Mouse (Mus musculus) lung, embryonic 16.5 days (tissue): ENCODE data around the gene Hist1h2br. TPM values are rescaled to one million over a fixed set of nuclear protein-coding genes. Genes with fewer than 3 reads are reported as not detected.
"Not testable (repeated sequence)": the region's sequence is repeated elsewhere in the genome, so short reads cannot be mapped to it uniquely, and the experiment has no call there.

Source experiments
- ATAC-seq: fragments of 200-750 bp; cut with Nextera tagmentation; 2 replicates; pipeline ENCODE4 v1.8.0; 2017; ENCODE audit warnings: low read depth, mild to moderate bottlenecking, moderate library complexity
- H3K27ac ChIP-seq: fragments of 300-500 bp; sonication (generic); 2 replicates; pipeline ENCODE4 v1.5.1; 2014; ENCODE audit warnings: mild to moderate bottlenecking, control low read depth, low read length
- H3K27me3 ChIP-seq: fragments of 300-500 bp; sonication (generic); 2 replicates; pipeline ENCODE4 v1.6.1; 2014; ENCODE audit warnings: low read depth, low read length, mixed read lengths; ENCODE audit not compliant: control insufficient read depth, insufficient read depth
- H3K36me3 ChIP-seq: fragments of 300-500 bp; sonication (generic); 2 replicates; pipeline ENCODE4 v1.6.1; 2014; ENCODE audit warnings: low read length; ENCODE audit not compliant: control insufficient read depth, insufficient read depth
- H3K4me1 ChIP-seq: fragments of 300-500 bp; sonication (generic); replicated peaks from 2 replicates; pipeline ENCODE4 v1.6.1; 2014; ENCODE audit warnings: low read length, mixed read lengths; ENCODE audit not compliant: control insufficient read depth, insufficient read depth
- H3K4me2 ChIP-seq: fragments of 300-500 bp; sonication (generic); 2 replicates; pipeline ENCODE4 v1.6.1; 2014; ENCODE audit warnings: low read depth, low read length, control low read depth
- H3K4me3 ChIP-seq: fragments of 300-500 bp; sonication (generic); 2 replicates; pipeline ENCODE4 v1.5.1; 2014; ENCODE audit warnings: mild to moderate bottlenecking, low read length, control low read depth
- H3K9ac ChIP-seq: fragments of 300-500 bp; sonication (generic); 2 replicates; pipeline ENCODE4 v1.6.1; 2014; ENCODE audit warnings: low read length, control low read depth
- H3K9me3 ChIP-seq: fragments of 300-500 bp; sonication (generic); 2 replicates; pipeline ENCODE4 v1.6.1; 2016; ENCODE audit warnings: low read length; ENCODE audit not compliant: control insufficient read depth
- WGBS: fragments of 180-500 bp; shearing (Covaris S2); extraction: QIAGEN DNeasy Blood & Tissue Kit; methylation state at CpG from one replicate; pipeline ENCODE4 v1.1.7; 2014; 5-methylcytosine and 5-hydroxymethylcytosine counted together
- polyA plus RNA-seq: library from polyadenylated mRNA; unstranded; fragments of >200 nt; fragmentation: Nextera tagmentation; extraction: Ambion mirVana; gene quantifications from 2 replicates; pipeline ENCODE4 v1.2.1, GENCODE M21; 2015

Hist1h2br gene
- 26.3 and 29.0 TPM in 2 replicates for polyA plus RNA-seq

DNA sequence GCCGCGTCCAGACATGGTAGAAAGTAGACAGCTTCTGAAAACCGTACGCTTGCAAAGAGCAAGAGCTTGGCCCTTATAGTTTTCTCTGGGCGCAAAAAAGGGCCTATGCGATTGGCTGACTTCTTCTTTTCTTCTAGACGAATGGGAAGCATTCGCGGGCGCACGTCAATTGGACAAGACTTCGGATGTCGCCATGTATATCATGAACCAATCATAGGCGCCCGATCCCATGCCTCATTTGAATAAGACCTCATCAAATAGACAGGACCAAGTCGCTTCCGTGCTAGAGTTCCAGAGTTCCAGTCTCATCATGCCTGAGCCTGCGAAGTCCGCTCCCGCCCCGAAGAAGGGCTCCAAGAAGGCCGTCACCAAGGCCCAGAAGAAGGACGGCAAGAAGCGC lies at the start of gene Hist1h2br, which contains the start of gene Hist1h2ap:
Hist1h2br (plus strand) TSS at position 283 of the 400 bp plus-strand sequence.
Hist1h2ap (minus strand) TSS at position 47 of the 400 bp plus-strand sequence.
- no CpG with 5 or more reads among the region's 24 CpGs for WGBS
- not testable (repeated sequence) for H3K4me1 ChIP-seq, H3K27ac ChIP-seq, H3K4me2 ChIP-seq, H3K4me3 ChIP-seq, H3K27me3 ChIP-seq, H3K36me3 ChIP-seq, H3K9me3 ChIP-seq, H3K9ac ChIP-seq
- ATAC-seq: peak; percentile 92

DNA sequence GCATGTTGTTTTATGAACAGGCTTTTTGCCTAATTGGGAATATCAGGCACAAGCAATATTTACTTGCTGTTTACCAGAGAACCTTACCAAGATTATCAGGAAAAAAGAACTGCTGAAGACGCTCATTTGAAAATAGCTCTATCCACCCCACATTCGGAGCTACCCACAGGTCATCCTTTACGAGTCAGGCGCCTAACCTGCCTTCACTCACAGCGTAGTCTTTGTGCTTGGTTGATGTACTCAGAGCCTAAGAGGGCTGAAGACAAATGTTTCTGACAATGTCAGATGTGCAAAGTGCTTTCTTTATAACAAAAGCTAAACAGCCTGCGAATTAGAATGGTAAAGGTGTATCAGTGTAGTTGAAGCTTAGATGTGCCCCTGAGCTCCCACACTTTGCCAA lies 49.2 kb upstream of the Hist1h2br start:
- no peak for ATAC-seq
- peak overlapping the region; percentile 94 for H3K27ac ChIP-seq
- peak overlapping the region; percentile 61 for H3K9ac ChIP-seq
- H3K27me3 ChIP-seq: no peaks in the 10 kb centered on the region
- H3K4me3 ChIP-seq: peak overlapping the region; percentile 41; the same call in 1 of the 2 replicates
- H3K9me3 ChIP-seq: no peaks in the 10 kb centered on the region
- H3K4me1 ChIP-seq: peaks cover 32% of the 10 kb centered on the region
- H3K36me3 ChIP-seq: no peaks in the 10 kb centered on the region
- H3K4me2 ChIP-seq: peak overlapping the region; percentile 66
- 29% methylated on average over 6 of the region's 6 CpGs for WGBS

DNA sequence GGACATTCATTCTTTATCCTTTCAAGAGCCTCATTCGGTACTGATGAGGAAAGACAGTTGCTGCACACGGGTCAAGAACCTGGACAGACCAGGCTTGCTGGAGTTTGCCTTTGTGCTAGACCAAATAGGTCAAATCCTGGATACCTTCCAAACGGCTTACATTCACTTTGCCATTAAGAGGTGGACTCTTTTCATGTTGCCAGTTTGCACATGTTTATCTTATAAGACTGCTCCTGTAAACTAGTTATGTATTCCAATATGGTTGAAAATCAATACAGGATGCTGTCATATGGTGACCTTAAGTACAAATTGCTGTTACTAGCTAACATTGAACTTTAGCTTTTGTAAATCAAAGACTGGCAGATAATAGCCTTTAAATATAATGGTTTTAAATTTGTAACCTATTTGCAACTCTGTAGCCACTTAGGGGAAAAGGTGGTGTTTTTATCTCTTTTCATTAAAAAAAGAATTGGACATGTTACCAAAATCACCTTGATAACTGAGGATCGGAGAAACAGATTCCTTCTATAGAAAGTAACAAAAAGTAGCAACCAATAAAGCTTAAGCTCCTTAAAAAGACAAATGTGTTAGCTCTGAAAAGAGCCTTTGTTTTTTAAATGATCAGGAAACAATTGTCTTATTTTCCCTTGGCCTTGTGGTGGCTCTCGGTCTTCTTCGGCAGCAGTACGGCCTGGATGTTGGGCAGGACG lies 47.2 kb upstream of the Hist1h2br start:
- H3K27me3 ChIP-seq: no peaks in the 10 kb centered on the region
- 1% methylated on average over 8 of the region's 8 CpGs for WGBS
- peak overlapping the region; percentile 62 for H3K4me2 ChIP-seq
- ATAC-seq: no peak
- H3K9me3 ChIP-seq: no peaks in the 10 kb centered on the region
- H3K27ac ChIP-seq: peak overlapping the region; percentile 91
- peaks cover 33% of the 10 kb centered on the region for H3K4me1 ChIP-seq
- no peaks in the 10 kb centered on the region for H3K36me3 ChIP-seq
- peak overlapping the region; percentile 64 for H3K9ac ChIP-seq
- peak overlapping the region; percentile 47 for H3K4me3 ChIP-seq

DNA sequence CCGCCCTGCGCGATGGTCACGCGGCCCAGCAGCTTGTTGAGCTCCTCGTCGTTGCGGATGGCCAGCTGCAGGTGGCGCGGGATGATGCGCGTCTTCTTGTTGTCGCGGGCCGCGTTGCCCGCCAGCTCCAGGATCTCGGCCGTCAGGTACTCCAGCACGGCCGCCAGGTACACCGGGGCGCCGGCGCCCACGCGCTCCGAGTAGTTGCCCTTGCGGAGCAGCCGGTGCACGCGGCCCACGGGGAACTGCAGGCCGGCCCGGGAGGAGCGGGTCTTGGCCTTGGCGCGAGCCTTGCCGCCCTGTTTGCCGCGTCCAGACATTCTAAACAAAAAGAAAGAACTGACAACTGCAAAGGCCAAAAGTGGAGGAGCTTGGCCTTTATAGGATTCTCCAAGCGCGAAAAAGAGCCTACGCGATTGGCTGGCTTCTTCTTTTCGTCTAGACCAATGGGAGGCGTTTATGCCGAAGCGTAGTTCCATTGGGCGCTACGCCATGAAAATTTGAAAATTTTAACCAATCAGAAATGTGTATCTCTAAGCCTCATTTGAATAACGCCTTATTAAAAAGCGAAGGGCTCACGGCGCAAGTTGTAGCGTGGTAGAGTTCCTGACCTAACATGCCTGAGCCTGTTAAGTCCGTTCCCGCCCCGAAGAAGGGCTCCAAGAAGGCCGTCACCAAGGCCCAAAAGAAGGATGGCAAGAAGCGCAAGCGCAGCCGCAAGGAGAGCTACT lies 46.5 kb upstream of the Hist1h2br start, which contains the start of the genes Hist1h2an and Hist1h2bp:
Hist1h2an (minus strand) TSS at position 320 of the 731 bp plus-strand sequence.
Hist1h2bp (plus strand) TSS at position 563 of the 731 bp plus-strand sequence.
- not testable (repeated sequence) for H3K9me3 ChIP-seq, H3K36me3 ChIP-seq, H3K27me3 ChIP-seq
- peak within 1 kb of the TSS; percentile 64 for H3K9ac ChIP-seq
- under 1% methylated on average over 33 of the region's 63 CpGs for WGBS
- peak within 1 kb of the TSS; percentile 91 for H3K27ac ChIP-seq
- ATAC-seq: peak; percentile 93
- H3K4me3 ChIP-seq: peak within 1 kb of the TSS; percentile 47
- peaks cover 32% of the 10 kb centered on the region for H3K4me1 ChIP-seq
- peak within 1 kb of the TSS; percentile 62 for H3K4me2 ChIP-seq

DNA sequence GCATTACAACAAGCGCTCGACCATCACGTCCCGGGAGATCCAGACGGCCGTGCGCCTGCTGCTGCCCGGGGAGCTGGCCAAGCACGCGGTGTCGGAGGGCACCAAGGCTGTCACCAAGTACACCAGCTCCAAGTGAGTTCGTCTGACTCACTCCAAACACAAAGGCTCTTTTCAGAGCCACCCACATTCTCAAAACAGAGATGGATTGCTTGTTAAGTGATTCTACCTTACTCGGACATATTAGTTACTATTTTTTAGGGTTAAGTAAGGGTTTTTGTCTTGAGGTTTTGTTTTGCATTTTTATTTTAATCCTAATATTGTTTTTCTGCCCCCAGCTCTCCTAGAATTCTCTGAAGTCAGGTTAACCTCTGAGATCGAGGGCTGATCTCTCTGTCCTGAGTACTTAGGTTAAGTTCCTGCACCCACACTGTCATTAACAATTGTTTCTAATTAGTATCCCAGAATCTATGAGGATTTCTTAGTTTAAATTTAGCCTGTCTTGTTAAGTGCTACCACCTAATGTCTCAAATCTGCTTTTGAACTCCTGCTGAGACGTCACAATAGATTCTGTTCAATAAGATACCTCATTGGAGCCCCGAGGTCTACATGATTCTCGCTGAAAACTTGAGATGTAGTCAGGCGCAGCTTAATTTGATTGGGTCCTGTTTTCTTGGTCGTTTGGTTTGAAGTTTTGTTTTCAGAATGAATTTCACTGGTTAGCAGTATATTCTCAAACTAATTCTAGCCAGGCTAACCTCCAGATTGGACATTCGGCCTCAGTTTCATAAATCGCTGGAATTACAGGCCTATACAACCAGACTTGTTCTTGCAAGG lies 45.6 kb upstream of the Hist1h2br start:
- Histone ChIP-seq H3K27ac (peak overlapping the region; percentile 84), H3K9me3 (no peaks in the 10 kb centered on the region), H3K4me2 (peak overlapping the region; percentile 48), H3K36me3 (no peaks in the 10 kb centered on the region), H3K4me3 (peak overlapping the region; percentile 37), H3K27me3 (no peaks in the 10 kb centered on the region), H3K4me1 (peaks cover 27% of the 10 kb centered on the region), H3K9ac (peak overlapping the region; percentile 54)
- 21% methylated on average over 13 of the region's 21 CpGs for WGBS
- peak; percentile 10; the same call in 1 of the 2 replicates for ATAC-seq

DNA sequence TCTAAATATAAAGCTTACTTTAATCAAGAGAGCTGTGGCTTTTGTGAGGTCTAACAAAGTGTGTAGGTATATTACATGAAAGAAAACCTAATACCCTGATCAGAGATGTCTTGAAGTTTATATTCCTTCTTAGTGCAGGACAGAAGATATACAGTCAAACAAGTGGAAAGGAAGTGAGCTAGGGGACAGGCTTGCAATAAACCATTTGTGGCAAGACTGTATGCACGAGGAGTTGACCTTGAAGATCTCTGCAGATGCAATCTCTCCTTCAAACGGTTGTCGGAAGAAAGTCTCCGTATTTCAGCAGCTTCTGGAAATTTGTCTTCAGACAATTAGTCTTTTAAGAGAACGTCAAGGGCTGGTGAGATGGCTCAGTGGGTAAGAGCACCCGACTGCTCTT lies 43.6 kb upstream of the Hist1h2br start:
- H3K4me2 ChIP-seq: no peak overlapping the region
- no peak overlapping the region for H3K27ac ChIP-seq
- no peaks in the 10 kb centered on the region for H3K27me3 ChIP-seq
- H3K36me3 ChIP-seq: no peaks in the 10 kb centered on the region
- no peak overlapping the region for H3K9ac ChIP-seq
- WGBS: 45% methylated on average over 6 of the region's 6 CpGs
- no peak for ATAC-seq
- H3K9me3 ChIP-seq: no peaks in the 10 kb centered on the region
- peaks cover 18% of the 10 kb centered on the region for H3K4me1 ChIP-seq
- H3K4me3 ChIP-seq: no peak overlapping the region

DNA sequence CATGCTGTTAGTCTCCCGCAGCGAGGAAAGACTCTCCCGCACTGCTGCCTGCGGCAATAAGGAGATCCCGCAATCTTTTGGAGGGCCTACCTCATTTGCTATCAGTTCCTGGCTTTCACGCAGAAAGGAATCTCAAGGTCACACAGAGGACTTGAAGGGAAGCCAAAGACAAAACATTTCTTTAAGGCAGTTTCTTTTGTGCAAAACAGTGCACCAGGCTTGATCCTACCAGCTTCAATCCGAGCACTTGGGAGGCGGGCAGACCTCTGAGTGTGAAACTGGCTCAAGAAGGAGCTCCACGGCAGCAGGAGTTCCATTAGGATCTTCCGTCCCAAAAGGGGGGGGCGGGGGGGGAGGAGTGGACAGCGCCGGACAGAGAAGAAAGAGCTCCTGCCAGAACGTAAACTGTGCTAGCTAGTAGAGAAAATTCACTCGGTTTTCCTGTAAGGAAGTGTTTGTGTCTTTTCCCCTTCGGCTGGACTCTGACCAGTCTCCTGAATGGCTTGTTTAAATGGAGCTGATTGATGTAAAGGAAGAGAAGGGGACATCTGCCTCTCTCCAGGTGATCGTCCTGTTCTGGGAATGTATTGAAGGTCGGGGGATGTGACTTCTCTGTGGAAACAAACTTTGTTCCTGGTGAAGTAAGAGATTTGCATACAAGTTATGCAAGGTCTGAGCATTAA lies 42.8 kb upstream of the Hist1h2br start:
- peaks cover 16% of the 10 kb centered on the region for H3K4me1 ChIP-seq

DNA sequence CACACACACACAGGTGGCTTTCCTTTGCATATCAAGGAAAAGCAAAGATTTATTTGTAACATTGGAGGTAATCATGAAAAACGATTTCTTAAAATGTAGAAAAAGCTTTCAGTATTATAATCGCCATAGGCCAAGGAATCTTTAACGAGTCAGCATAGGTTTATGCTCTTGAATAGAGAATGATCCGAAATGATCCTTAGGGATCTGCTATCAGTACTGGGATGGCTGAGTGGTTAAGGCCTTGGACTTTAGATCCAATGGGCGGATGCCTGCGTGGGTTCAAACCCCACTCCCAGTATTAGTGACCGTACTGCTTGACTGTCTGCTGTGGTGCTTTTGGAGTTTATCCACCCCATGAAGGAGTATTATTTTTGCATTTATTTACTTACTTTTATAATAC lies 38.0 kb upstream of the Hist1h2br start:
- Histone ChIP-seq H3K9ac (no peak overlapping the region), H3K4me3 (no peak overlapping the region), H3K4me2 (no peak overlapping the region), H3K36me3 (no peaks in the 10 kb centered on the region), H3K27ac (no peak overlapping the region), H3K27me3 (no peaks in the 10 kb centered on the region), H3K4me1 (peaks cover 2% of the 10 kb centered on the region), H3K9me3 (no peaks in the 10 kb centered on the region)
- WGBS: 90% methylated on average over 7 of the region's 7 CpGs
- ATAC-seq: no peak

More for the DNA sequence above, 42.8 kb upstream of the Hist1h2br start:
- Histone ChIP-seq H3K4me3 (peak overlapping the region; percentile 35), H3K36me3 (no peaks in the 10 kb centered on the region), H3K27me3 (no peaks in the 10 kb centered on the region), H3K9me3 (no peaks in the 10 kb centered on the region), H3K4me2 (peak overlapping the region; percentile 50), H3K27ac (peak overlapping the region; percentile 55), H3K9ac (peak overlapping the region; percentile 46)
- WGBS: 10% methylated on average over 17 of the region's 18 CpGs
- ATAC-seq: no peak
